Mouse (Mus musculus) ES-E14 (cell line): Measurements from ENCODE around the gene Muc1. TPM values are rescaled to one million over a fixed set of nuclear protein-coding genes. Genes with fewer than 3 reads are reported as not detected.

Experiments
- DNase-seq: peaks from one replicate; pipeline ENCODE4 v3.0.0-alpha.2; 2013; ENCODE audit warnings: low read depth, low spot score
- H3K27ac ChIP-seq: 2 replicates; pipeline ENCODE4 v1.5.1; 2012; ENCODE audit warnings: low read depth, mild to moderate bottlenecking, low read length, moderate library complexity, mixed read lengths; ENCODE audit not compliant: poor library complexity, insufficient read depth, severe bottlenecking
- H3K36me3 ChIP-seq: 2 replicates; pipeline ENCODE4 v1.6.1; 2012; ENCODE audit warnings: mild to moderate bottlenecking, low read length, moderate library complexity, mixed read lengths; ENCODE audit not compliant: control insufficient read depth, poor library complexity, insufficient read depth, severe bottlenecking
- H3K4me1 ChIP-seq, 2 experiments: fragments of 150-350 bp in 1 of 2; sonication (generic) in 1 of 2; 2 replicates each; pipeline ENCODE4 v1.6.1; 2012; ENCODE audit warnings: low read length in 2 of 2, mild to moderate bottlenecking in 1 of 2, mixed read lengths in 1 of 2; ENCODE audit not compliant: control insufficient read depth in 2 of 2, insufficient read depth in 2 of 2, poor library complexity in 1 of 2
- H3K4me3 ChIP-seq, 2 experiments: fragments of 150-350 bp in 1 of 2; sonication (generic) in 1 of 2; 2 replicates each; pipeline ENCODE4 v1.5.1; 2012; ENCODE audit warnings: low read length in 2 of 2, low read depth in 1 of 2, mild to moderate bottlenecking in 1 of 2, mixed read lengths in 1 of 2; ENCODE audit not compliant: insufficient read depth in 1 of 2, poor library complexity in 1 of 2, severe bottlenecking in 1 of 2
- H3K9ac ChIP-seq: 2 replicates; pipeline ENCODE4 v1.6.1; 2012; ENCODE audit warnings: low read depth, mild to moderate bottlenecking, low read length, mixed read lengths; ENCODE audit not compliant: poor library complexity, insufficient read depth, severe bottlenecking
- H3K9me3 ChIP-seq: fragments of 150-350 bp; sonication (generic); 2 replicates; pipeline ENCODE4 v1.6.1; 2012; ENCODE audit warnings: low read depth, mild to moderate bottlenecking, low read length; ENCODE audit not compliant: control insufficient read depth, insufficient read depth
- CHD2 ChIP-seq: IDR thresholded peaks from 2 replicates; pipeline ENCODE4 v1.6.1; 2014; ENCODE audit warnings: mild to moderate bottlenecking, low read depth, low read length, inconsistent platforms
- HCFC1 ChIP-seq: IDR thresholded peaks from 2 replicates; pipeline ENCODE4 v1.6.1; 2012; ENCODE audit warnings: low read length, inconsistent platforms, borderline replicate concordance; ENCODE audit not compliant: insufficient read depth
- MAFK ChIP-seq: IDR thresholded peaks from 2 replicates; pipeline ENCODE4 v1.6.1; 2014; ENCODE audit warnings: mild to moderate bottlenecking, low read depth, low read length, inconsistent platforms; ENCODE audit not compliant: insufficient read depth
- ZC3H11A ChIP-seq: IDR thresholded peaks from 2 replicates; pipeline ENCODE4 v1.6.1; 2012; ENCODE audit warnings: low read depth, mild to moderate bottlenecking, inconsistent platforms, low read length, borderline replicate concordance
- ZNF384 ChIP-seq: IDR thresholded peaks from 2 replicates; pipeline ENCODE4 v1.6.1; 2012; ENCODE audit warnings: low read depth, low read length, inconsistent platforms
- in situ Hi-C, 2 experiments: fragments of 600-800 bp; cut with MboI; formaldehyde crosslinking; loops; one replicate each; pipeline ENCODE4 v1.15.1; 2025; ENCODE audit warnings: low sequenced_read_pairs in 2 of 2, inconsistent platforms in 1 of 2; ENCODE audit not compliant: unreplicated experiment in 2 of 2
- total RNA-seq: library from RNA; depleted of rRNA; stranded (reverse); fragments of 300-350 nt; gene quantifications from 2 replicates; pipeline ENCODE4 v1.2.3, GENCODE M21; 2012

Gene Muc1
- total RNA-seq, 1 experiment: 3.0 TPM

GRCm38 (mm10) chr3:89277281-89278021 lies 48.6 kb downstream of the Muc1 start:
- no peak for DNase-seq
- Histone ChIP-seq H3K27ac (no peak overlapping the region), H3K4me3 (no peak overlapping the region), H3K4me1 (peaks cover 3 to 19% of the 10 kb centered on the region in 2 experiments; a peak in 2 of 4 replicates), H3K9me3 (no peaks in the 10 kb centered on the region), H3K36me3 (peaks cover 2% of the 10 kb centered on the region; the same call in 1 of the 2 replicates), H3K9ac (no peak overlapping the region)
- in situ Hi-C loops: no loop called here
- TF ChIP-seq HCFC1 (no peak), CHD2 (no peak), MAFK (no peak), ZNF384 (no peak), ZC3H11A (no peak)

DNA sequence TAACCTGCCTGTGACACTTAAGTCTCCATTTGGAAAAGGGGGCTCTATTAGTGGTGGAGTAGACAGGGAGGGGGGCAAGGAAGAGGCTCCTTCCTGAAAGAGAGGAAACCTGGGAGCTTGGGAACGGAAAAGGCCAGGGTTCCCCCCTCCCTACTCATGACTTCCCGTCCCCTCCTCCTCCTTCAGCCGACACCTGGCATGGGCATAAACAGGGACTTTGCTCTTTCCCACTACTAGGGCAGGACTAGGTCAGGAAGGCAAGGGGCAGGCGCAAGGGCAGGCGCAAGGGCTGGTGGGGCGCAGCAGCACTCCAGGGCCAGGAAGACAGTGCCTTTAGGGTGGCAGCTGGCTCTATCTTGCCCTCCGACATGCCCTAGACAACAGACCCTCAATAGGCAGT lies 49.2 kb downstream of the Muc1 start:
- TF ChIP-seq CHD2 (no peak), ZC3H11A (no peak)
- H3K4me3 ChIP-seq: no peak overlapping the region
- no peaks in the 10 kb centered on the region for H3K9me3 ChIP-seq
- H3K36me3 ChIP-seq: peaks cover 2% of the 10 kb centered on the region; the same call in 1 of the 2 replicates
- no peak for DNase-seq
- H3K4me1 ChIP-seq: peaks cover 0 to 17% of the 10 kb centered on the region in 2 experiments; a peak in 1 of 4 replicates
- H3K9ac ChIP-seq: no peak overlapping the region
- H3K27ac ChIP-seq: no peak overlapping the region
- in situ Hi-C loops: no loop called here

- in situ Hi-C loops: no loop called here
- TF ChIP-seq ZC3H11A: no peak
- TF ChIP-seq CHD2: no peak
- TF ChIP-seq ZNF384: no peak
- no peak for TF ChIP-seq MAFK
- no peak for TF ChIP-seq HCFC1
- Histone ChIP-seq H3K4me3 (peak overlapping the region; percentile 59 to 74; a peak in 3 of 4 replicates), H3K4me1 (peaks cover 0 to 17% of the 10 kb centered on the region in 2 experiments; a peak in 1 of 4 replicates), H3K27ac (no peak overlapping the region), H3K9me3 (no peaks in the 10 kb centered on the region), H3K36me3 (peaks cover 2% of the 10 kb centered on the region; the same call in 1 of the 2 replicates), H3K9ac (no peak overlapping the region)
- DNase-seq: no peak
These were observed 49.8 kb downstream of the Muc1 start for GRCm38 (mm10) chr3:89278643-89279042.

DNA sequence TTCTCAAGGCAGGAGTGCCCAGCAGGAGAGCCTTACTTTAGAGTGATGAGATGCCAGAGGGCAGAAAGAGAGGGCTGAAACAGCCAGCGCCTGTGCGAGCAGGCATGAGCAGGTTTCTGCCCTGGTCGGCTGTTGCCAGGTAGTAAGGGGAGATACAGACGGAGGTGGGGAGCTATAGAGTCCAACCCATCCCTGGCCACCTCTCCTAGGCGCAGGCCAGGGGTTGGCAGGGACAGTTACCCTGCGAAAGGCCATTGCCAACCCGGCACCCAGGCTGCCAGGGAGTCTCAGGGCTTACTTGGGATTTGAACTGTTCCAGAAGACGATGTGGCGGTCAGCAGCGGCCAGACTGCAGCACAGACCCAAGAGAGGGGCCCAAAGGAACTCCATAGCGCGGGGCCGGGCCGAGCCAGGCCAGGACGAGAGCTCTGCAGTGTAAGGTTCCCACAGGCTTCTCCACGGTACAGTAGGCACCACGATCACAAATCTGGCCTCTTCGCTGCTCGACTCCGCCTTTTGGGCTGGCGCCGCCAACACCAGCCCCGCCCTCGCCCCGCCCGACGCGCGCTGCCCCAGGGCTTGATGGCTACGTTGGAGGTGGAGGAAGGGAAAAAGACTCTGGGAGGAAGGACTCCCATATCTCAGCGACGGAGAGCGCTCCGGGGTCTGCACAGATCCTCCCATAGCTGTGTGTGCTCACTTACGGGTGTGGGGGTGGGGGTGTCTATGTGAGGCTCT lies 50.5 kb downstream of the Muc1 start:
- no peak overlapping the region for H3K27ac ChIP-seq
- in situ Hi-C loops: no loop called here
- no peak for TF ChIP-seq ZC3H11A
- TF ChIP-seq ZNF384: no peak
- no peak for TF ChIP-seq MAFK
- TF ChIP-seq CHD2: no peak
- TF ChIP-seq HCFC1: no peak

More for the DNA sequence above, 50.5 kb downstream of the Muc1 start:
- Histone ChIP-seq H3K4me1 (peaks cover 0 to 17% of the 10 kb centered on the region in 2 experiments; a peak in 1 of 4 replicates), H3K9me3 (no peaks in the 10 kb centered on the region), H3K4me3 (peak overlapping the region; percentile 59 to 74), H3K9ac (peak overlapping the region; percentile 46; the same call in 1 of the 2 replicates), H3K36me3 (peaks cover 2% of the 10 kb centered on the region; the same call in 1 of the 2 replicates)
- DNase-seq: peak; percentile 65
